Mouse (Mus musculus) kidney, postnatal 4 days (tissue): ENCODE measurements at regions not wholly inside any gene's neighbourhood (a gene's known extent, or its start where the extent isn't known, plus 50 kb on each side); places are given as distances from the start of the nearest gene placed in this dataset.
A peak's percentile ranks its signal among the peaks of the same experiment; 100 is the strongest.

Experiments used
- DNase-seq, 2 experiments: peaks; one replicate each; pipeline ENCODE4 v3.0.0; 2021; ENCODE audit warnings: mixed read lengths in 2 of 2

GRCm38 (mm10) chr2:33981321-33981720 is 93.6 kb upstream of the Mvb12b start:
- DNase-seq = no peak

- DNase-seq = no peak
Observed at GRCm38 (mm10) chr2:33980884-33981283, 93.1 kb upstream of the Mvb12b start.

- no peak for DNase-seq
Observed at GRCm38 (mm10) chr2:33979276-33979675, 91.5 kb upstream of the Mvb12b start.

GRCm38 (mm10) chr2:33978550-33978949 is 90.8 kb upstream of the Mvb12b start:
- no peak for DNase-seq

GRCm38 (mm10) chr2:33977576-33978352 is 90.0 kb upstream of the Mvb12b start:
- DNase-seq = no peak

- DNase-seq = no peak
Observed at GRCm38 (mm10) chr2:33977151-33977550, 89.4 kb upstream of the Mvb12b start.

GRCm38 (mm10) chr2:33976183-33976582 is 88.4 kb upstream of the Mvb12b start:
- no peak for DNase-seq

- peak; percentile 77 to 81 for DNase-seq
Observed at GRCm38 (mm10) chr2:33975423-33976127, 87.8 kb upstream of the Mvb12b start.

- DNase-seq = no peak
Observed at GRCm38 (mm10) chr2:33974737-33975422, 87.1 kb upstream of the Mvb12b start.

- DNase-seq = no peak
Observed at GRCm38 (mm10) chr2:33974031-33974430, 86.3 kb upstream of the Mvb12b start.

GRCm38 (mm10) chr2:33973213-33973834 is 85.6 kb upstream of the Mvb12b start:
- DNase-seq = peak; percentile 84 to 88

GRCm38 (mm10) chr2:33966984-33967421 is 79.3 kb upstream of the Mvb12b start:
- DNase-seq = peak; percentile 76 to 84

GRCm38 (mm10) chr2:33966389-33966983 is 78.7 kb upstream of the Mvb12b start:
- peak; percentile 61 to 71 for DNase-seq

GRCm38 (mm10) chr2:33964096-33964495 is 76.3 kb upstream of the Mvb12b start:
- no peak for DNase-seq

GRCm38 (mm10) chr2:33962355-33963037 is 74.8 kb upstream of the Mvb12b start:
- DNase-seq = no peak

- no peak for DNase-seq
Observed at GRCm38 (mm10) chr2:33961566-33961965, 73.8 kb upstream of the Mvb12b start.

- peak; percentile 69 to 70 for DNase-seq
Observed at GRCm38 (mm10) chr2:33957754-33958153, 70.0 kb upstream of the Mvb12b start.

- DNase-seq = no peak
Observed at GRCm38 (mm10) chr2:33944301-33944700, 56.6 kb upstream of the Mvb12b start.

GRCm38 (mm10) chr2:33942085-33942484 is 54.3 kb upstream of the Mvb12b start:
- no peak for DNase-seq

- no peak for DNase-seq
Observed at GRCm38 (mm10) chr2:33941316-33941715, 53.6 kb upstream of the Mvb12b start.

- no peak for DNase-seq
Observed at GRCm38 (mm10) chr2:33939836-33940235, 52.1 kb upstream of the Mvb12b start.
